In genomic region chr13:100463527-100464222, GRCm38 (mm10) we compare ENCODE assay signal across 20 mouse cellular contexts. TPM values are rescaled to one million over a fixed set of nuclear protein-coding genes. Genes with fewer than 3 reads are reported as not detected.
DNase-seq lines count a peak whose midpoint lies in the region; ATAC-seq and TF ChIP-seq lines count a peak whose summit lies in the region.
"Had no signal": no experiment of that assay in that cellular context is flagged by ENCODE, and none has a peak within 500 bp of the region (broad histone marks: within the 10 kb centered on the region; RNA-seq: fewer than 3 reads in every experiment).

No protein-coding gene starts in this region.

- no peaks in the 10 kb centered on the region for H3K9me3 ChIP-seq in liver, embryonic 13.5 days (replicated peaks)
- H3K9me3 ChIP-seq in stomach, embryonic 15.5 days, result no peaks in the 10 kb centered on the region
- H3K9me3 ChIP-seq: heart, embryonic 12.5 days; kidney, embryonic 15.5 days had no signal

- no peaks in the 10 kb centered on the region for H3K27me3 ChIP-seq in liver, embryonic 13.5 days
- H3K27me3 ChIP-seq in stomach, embryonic 15.5 days (replicated peaks), result no peaks in the 10 kb centered on the region
- H3K27me3 ChIP-seq in thymus, adult 2 months (ENCODE audit: control insufficient read depth, insufficient read depth, low read length), result no peaks in the 10 kb centered on the region
- H3K27me3 ChIP-seq: heart, embryonic 12.5 days; kidney, embryonic 15.5 days; limb, embryonic 12.5 days had no signal

- WGBS in liver, embryonic 13.5 days (ENCODE audit: insufficient replicate concordance), result 57% methylated on average over 2 of the region's 2 CpGs
- 83% methylated on average over 2 of the region's 2 CpGs for WGBS in stomach, embryonic 15.5 days
- 89% methylated on average over 2 of the region's 2 CpGs for WGBS in thymus, adult 2 months
- 80% methylated on average over 2 of the region's 2 CpGs for WGBS in lung, adult 2 months

- H3K4me3 ChIP-seq in liver, embryonic 13.5 days (replicated peaks), result no peak overlapping the region
- H3K4me3 ChIP-seq in stomach, embryonic 15.5 days (replicated peaks), result no peak overlapping the region
- H3K4me3 ChIP-seq in thymus, adult 2 months (ENCODE audit: control insufficient read depth, insufficient read depth, low read length), result no peak overlapping the region
- H3K4me3 ChIP-seq in lung, adult 2 months (replicated peaks; ENCODE audit: extremely low read depth, low read depth, low read length), result no peak overlapping the region
- H3K4me3 ChIP-seq: heart, embryonic 12.5 days; kidney, embryonic 15.5 days; limb, embryonic 12.5 days had no signal

- TF ChIP-seq CTCF in thymus, adult 2 months (IDR thresholded peaks at IDR 0.05; ENCODE audit: borderline replicate concordance, control insufficient read depth, extremely low read depth, insufficient read depth, low read length, poor library complexity), result no peak
- TF ChIP-seq CTCF in lung, adult 2 months (IDR thresholded peaks at IDR 0.05; ENCODE audit: insufficient read depth, low read length), result no peak

- TF ChIP-seq POLR2A in thymus, adult 2 months (IDR thresholded peaks at IDR 0.05; ENCODE audit: control insufficient read depth, extremely low read depth, insufficient read depth, low read length, poor library complexity), result no peak
- no peak for TF ChIP-seq POLR2A in lung, adult 2 months (IDR thresholded peaks at IDR 0.05; ENCODE audit: borderline replicate concordance, extremely low read depth, low read depth, low read length)

- H3K9ac ChIP-seq in liver, embryonic 13.5 days, result no peak overlapping the region
- no peak overlapping the region for H3K9ac ChIP-seq in stomach, embryonic 15.5 days
- H3K9ac ChIP-seq: heart, embryonic 12.5 days; kidney, embryonic 15.5 days; limb, embryonic 12.5 days had no signal

- DNase-seq in right cerebral cortex, adult 18-20 months, result peak; percentile 1
- DNase-seq in right cerebral cortex, adult 2 months (ENCODE audit: low spot score in 2 of 2), result no peak
- no peak for DNase-seq in liver, embryonic 13.5 days
- no peak for DNase-seq in thymus, adult 2 months
- DNase-seq in lung, adult 2 months, result no peak
- DNase-seq: adrenal gland, adult 8-10 months; cerebellum, adult 9-10 months; gastrocnemius, postnatal 25 days; heart, postnatal 36 days; thymus, postnatal 36 days had no signal

- ATAC-seq in erythroid progenitor cell, adult 5-6 weeks (replicated peaks; ENCODE audit: low FRiP score, poor library complexity, severe bottlenecking), result peak; percentile 94
- ATAC-seq in liver, embryonic 13.5 days (ENCODE audit: low read depth), result peak; percentile 92
- ATAC-seq in stomach, embryonic 15.5 days (ENCODE audit: insufficient read depth, low FRiP score, low read depth), result 0 out of 2 replicates have a peak, but pooled peaks have one; percentile 22
- ATAC-seq in granulocyte monocyte progenitor cell, adult 5-6 weeks (replicated peaks; ENCODE audit: poor library complexity, severe bottlenecking), result no peak
- ATAC-seq: hindbrain, postnatal 0 days had no signal

- H3K36me3 ChIP-seq in liver, embryonic 13.5 days, result peaks cover 39% of the 10 kb centered on the region
- H3K36me3 ChIP-seq in stomach, embryonic 15.5 days, result peaks cover 15% of the 10 kb centered on the region
- peaks cover 19% of the 10 kb centered on the region for H3K36me3 ChIP-seq in thymus, adult 2 months (ENCODE audit: control insufficient read depth, insufficient read depth, low read length)

- no peak overlapping the region for H3K27ac ChIP-seq in liver, embryonic 13.5 days
- H3K27ac ChIP-seq in stomach, embryonic 15.5 days, result no peak overlapping the region
- H3K27ac ChIP-seq in thymus, adult 2 months (ENCODE audit: control insufficient read depth, insufficient read depth, low read length), result no peak overlapping the region
- H3K27ac ChIP-seq: hindbrain, postnatal 0 days; kidney, embryonic 15.5 days; limb, embryonic 12.5 days had no signal

- H3K4me2 ChIP-seq in liver, embryonic 13.5 days, result 0 out of 2 replicates have a peak overlapping the region, but pooled peaks have one; percentile 5
- no peak overlapping the region for H3K4me2 ChIP-seq in stomach, embryonic 15.5 days
- H3K4me2 ChIP-seq: heart, embryonic 12.5 days; kidney, embryonic 15.5 days; limb, embryonic 12.5 days had no signal

- peaks cover 9% of the 10 kb centered on the region for H3K4me1 ChIP-seq in liver, embryonic 13.5 days (replicated peaks)
- no peaks in the 10 kb centered on the region for H3K4me1 ChIP-seq in stomach, embryonic 15.5 days
- H3K4me1 ChIP-seq in thymus, adult 2 months (replicated peaks; ENCODE audit: control insufficient read depth, insufficient read depth, low read length), result no peaks in the 10 kb centered on the region
- H3K4me1 ChIP-seq in lung, adult 2 months (ENCODE audit: control insufficient read depth, insufficient read depth, low read length), result no peaks in the 10 kb centered on the region
- H3K4me1 ChIP-seq: heart, embryonic 12.5 days; kidney, embryonic 15.5 days; limb, embryonic 12.5 days had no signal

RNA-seq across cellular contexts. Expression of gene Naip1, which starts 11.0 kb away (rescaled TPM):
- total RNA-seq in erythroid progenitor cell, adult 5-6 weeks (2015; ENCODE audit: low replicate concordance), result not detected in 2 replicates
- not detected in 2 replicates for total RNA-seq in erythroid progenitor cell, adult 5-6 weeks (2017; ENCODE audit: low replicate concordance)
- polyA plus RNA-seq in liver, embryonic 13.5 days (2015; fragmentation: Nextera tagmentation; extraction: Ambion mirVana), result not detected in 2 replicates
- polyA plus RNA-seq in stomach, embryonic 15.5 days (2015; fragmentation: Nextera tagmentation; extraction: Ambion mirVana), result 0.82 and 1.4 TPM in 2 replicates
- not detected in 2 replicates for total RNA-seq in granulocyte monocyte progenitor cell, adult 5-6 weeks (2014; fragmentation: Nextera tagmentation)
- total RNA-seq in granulocyte monocyte progenitor cell, adult 5-6 weeks (2017), result not detected in 2 replicates
- polyA plus RNA-seq in thymus, adult 2 months (2012; rRNA removed), result 0.11 TPM in 2 replicates
- 0.12 TPM in 2 replicates for polyA plus RNA-seq in lung, adult 2 months (2012; rRNA removed)
- total RNA-seq: gastrocnemius, postnatal 25 days had no signal
- polyA plus RNA-seq: forebrain, embryonic 11.5 days; heart, embryonic 12.5 days; kidney, embryonic 15.5 days; limb, embryonic 12.5 days; lung, embryonic 16.5 days; neural tube, embryonic 11.5 days had no signal

RNA-seq across cellular contexts. Expression of gene Gtf2h2, which starts 28.7 kb away (rescaled TPM):
- total RNA-seq in erythroid progenitor cell, adult 5-6 weeks (2015; ENCODE audit: low replicate concordance), result 13.4 and 25.9 TPM in 2 replicates
- total RNA-seq in erythroid progenitor cell, adult 5-6 weeks (2017; ENCODE audit: low replicate concordance), result 13.9 and 15.7 TPM in 2 replicates
- 42.5 and 47.7 TPM in 2 replicates for polyA plus RNA-seq in liver, embryonic 13.5 days (2015; fragmentation: Nextera tagmentation; extraction: Ambion mirVana)
- 62.0 and 66.9 TPM in 2 replicates for polyA plus RNA-seq in stomach, embryonic 15.5 days (2015; fragmentation: Nextera tagmentation; extraction: Ambion mirVana)
- 59.2 and 73.9 TPM in 2 replicates for total RNA-seq in granulocyte monocyte progenitor cell, adult 5-6 weeks (2014; fragmentation: Nextera tagmentation)
- total RNA-seq in granulocyte monocyte progenitor cell, adult 5-6 weeks (2017), result 75.1 and 79.2 TPM in 2 replicates
- polyA plus RNA-seq in thymus, adult 2 months (2012; rRNA removed), result 39.1 and 44.7 TPM in 2 replicates
- 16.9 and 17.2 TPM in 2 replicates for polyA plus RNA-seq in lung, adult 2 months (2012; rRNA removed)
